Mouse (Mus musculus) heart, embryonic 14.5 days (tissue): Measurements from ENCODE around the gene Gps2. TPM values are rescaled to one million over a fixed set of nuclear protein-coding genes. Genes with fewer than 3 reads are reported as not detected.
"Not testable (repeated sequence)": the region's sequence is repeated elsewhere in the genome, so short reads cannot be mapped to it uniquely, and the experiment has no call there.

Experiments
- ATAC-seq: fragments of 200-750 bp; cut with Nextera tagmentation; 2 replicates; pipeline ENCODE4 v1.8.0; 2017; ENCODE audit warnings: low read depth, moderate TSS enrichment; ENCODE audit not compliant: insufficient number of reproducible peaks, insufficient read depth, low FRiP score
- H3K27ac ChIP-seq, 2 experiments: fragments of 200-500 bp in 1 of 2; fragments of 300-500 bp in 1 of 2; sonication (generic) in 1 of 2; replicated peaks in 1 of 2; 2 replicates each; pipeline ENCODE4 v1.5.1; 2012 to 2014; ENCODE audit warnings: low read depth in 2 of 2, low read length in 2 of 2, control low read depth in 1 of 2, mild to moderate bottlenecking in 1 of 2, mixed read lengths in 1 of 2; ENCODE audit not compliant: control insufficient read depth in 1 of 2, insufficient read depth in 1 of 2
- H3K27me3 ChIP-seq: fragments of 300-500 bp; sonication (generic); 2 replicates; pipeline ENCODE4 v1.6.1; 2014; ENCODE audit warnings: mild to moderate bottlenecking, low read length, control low read depth; ENCODE audit not compliant: control insufficient read depth, insufficient read depth
- H3K36me3 ChIP-seq: fragments of 300-500 bp; sonication (generic); 2 replicates; pipeline ENCODE4 v1.6.1; 2014; ENCODE audit warnings: mild to moderate bottlenecking, control low read depth, low read length, mixed read lengths; ENCODE audit not compliant: control insufficient read depth, insufficient read depth
- H3K4me1 ChIP-seq, 2 experiments: fragments of 200-500 bp in 1 of 2; fragments of 300-500 bp in 1 of 2; sonication (generic) in 1 of 2; 2 replicates each; pipeline ENCODE4 v1.6.1; 2012 to 2014; ENCODE audit warnings: low read length in 2 of 2, control low read depth in 1 of 2, mixed read lengths in 1 of 2; ENCODE audit not compliant: control insufficient read depth in 2 of 2, insufficient read depth in 2 of 2
- H3K4me2 ChIP-seq: fragments of 300-500 bp; sonication (generic); 2 replicates; pipeline ENCODE4 v1.6.1; 2014; ENCODE audit warnings: mild to moderate bottlenecking, low read length
- H3K4me3 ChIP-seq, 2 experiments: fragments of 200-500 bp in 1 of 2; fragments of 300-500 bp in 1 of 2; sonication (generic) in 1 of 2; 2 replicates each; pipeline ENCODE4 v1.5.1; 2012 to 2014; ENCODE audit warnings: low read length in 2 of 2, mild to moderate bottlenecking in 2 of 2, control low read depth in 1 of 2, low read depth in 1 of 2, moderate library complexity in 1 of 2; ENCODE audit not compliant: control insufficient read depth in 1 of 2, insufficient read depth in 1 of 2
- H3K9ac ChIP-seq: fragments of 300-500 bp; sonication (generic); 2 replicates; pipeline ENCODE4 v1.6.1; 2014; ENCODE audit warnings: mild to moderate bottlenecking, low read length
- H3K9me3 ChIP-seq: fragments of 300-500 bp; sonication (generic); 2 replicates; pipeline ENCODE4 v1.6.1; 2016; ENCODE audit warnings: low read length, control low read depth; ENCODE audit not compliant: control insufficient read depth
- WGBS: fragments of 180-500 bp; shearing (Covaris S2); extraction: QIAGEN DNeasy Blood & Tissue Kit; methylation state at CpG from one replicate; pipeline ENCODE4 v1.1.7; 2014; 5-methylcytosine and 5-hydroxymethylcytosine counted together
- polyA plus RNA-seq: library from polyadenylated mRNA; unstranded; fragments of >200 nt; fragmentation: Nextera tagmentation; extraction: Ambion mirVana; gene quantifications from 2 replicates; pipeline ENCODE4 v1.2.1, GENCODE M21; 2014

Gps2 gene
- polyA plus RNA-seq, 1 experiment from 2014 or later = 45.2 TPM

GRCm38 (mm10) chr11:69912716-69913530 lies 765 bp upstream of the Gps2 start:
- Histone ChIP-seq H3K4me1 (peaks cover 13 to 20% of the 10 kb centered on the region in 2 experiments), H3K36me3 (peaks cover 88% of the 10 kb centered on the region), H3K4me3 (peak overlapping the region; percentile 82 to 89), H3K27me3 (no peaks in the 10 kb centered on the region), H3K9me3 (no peaks in the 10 kb centered on the region), H3K9ac (peak overlapping the region; percentile 87), H3K27ac (0 out of 4 replicates have a peak overlapping the region, but pooled peaks of 1 of the 2 experiments have one; percentile 88), H3K4me2 (peak overlapping the region; percentile 95)
- WGBS = 76% methylated on average over 15 of the region's 15 CpGs
- ATAC-seq = no peak

- Histone ChIP-seq H3K9me3 (no peaks in the 10 kb centered on the region), H3K27me3 (no peaks in the 10 kb centered on the region), H3K9ac (peak overlapping the region; percentile 87), H3K4me2 (peak overlapping the region; percentile 95), H3K36me3 (peaks cover 88% of the 10 kb centered on the region), H3K27ac (peak overlapping the region; percentile 55 to 88), H3K4me3 (peak overlapping the region; percentile 82 to 89), H3K4me1 (peaks cover 17 to 27% of the 10 kb centered on the region in 2 experiments)
- 1% methylated on average over 17 of the region's 17 CpGs for WGBS
- no peak for ATAC-seq
These were observed 680 bp downstream of the Gps2 start for GRCm38 (mm10) chr11:69914372-69914764.

GRCm38 (mm10) chr11:69914917-69915430 lies 1.3 kb downstream of the Gps2 start:
- Histone ChIP-seq H3K27ac (no peak overlapping the region), H3K36me3 (peaks cover 82% of the 10 kb centered on the region), H3K9me3 (no peaks in the 10 kb centered on the region), H3K4me1 (peaks cover 18 to 30% of the 10 kb centered on the region in 2 experiments), H3K4me2 (peak overlapping the region; percentile 95), H3K27me3 (no peaks in the 10 kb centered on the region), H3K4me3 (peak overlapping the region; percentile 82 to 89), H3K9ac (peak overlapping the region; percentile 87)
- ATAC-seq = no peak
- WGBS = 34% methylated on average over 9 of the region's 9 CpGs

GRCm38 (mm10) chr11:69915667-69916627 lies 2.3 kb downstream of the Gps2 start:
- Histone ChIP-seq H3K4me3 (no peak overlapping the region), H3K9me3 (no peaks in the 10 kb centered on the region), H3K27me3 (no peaks in the 10 kb centered on the region), H3K4me1 (peaks cover 18 to 30% of the 10 kb centered on the region in 2 experiments), H3K36me3 (peaks cover 73% of the 10 kb centered on the region), H3K27ac (no peak overlapping the region), H3K9ac (0 out of 2 replicates have a peak overlapping the region, but pooled peaks have one; percentile 38), H3K4me2 (peak overlapping the region; percentile 95; the same call in 1 of the 2 replicates)
- WGBS = 48% methylated on average over 5 of the region's 5 CpGs
- no peak for ATAC-seq

DNA sequence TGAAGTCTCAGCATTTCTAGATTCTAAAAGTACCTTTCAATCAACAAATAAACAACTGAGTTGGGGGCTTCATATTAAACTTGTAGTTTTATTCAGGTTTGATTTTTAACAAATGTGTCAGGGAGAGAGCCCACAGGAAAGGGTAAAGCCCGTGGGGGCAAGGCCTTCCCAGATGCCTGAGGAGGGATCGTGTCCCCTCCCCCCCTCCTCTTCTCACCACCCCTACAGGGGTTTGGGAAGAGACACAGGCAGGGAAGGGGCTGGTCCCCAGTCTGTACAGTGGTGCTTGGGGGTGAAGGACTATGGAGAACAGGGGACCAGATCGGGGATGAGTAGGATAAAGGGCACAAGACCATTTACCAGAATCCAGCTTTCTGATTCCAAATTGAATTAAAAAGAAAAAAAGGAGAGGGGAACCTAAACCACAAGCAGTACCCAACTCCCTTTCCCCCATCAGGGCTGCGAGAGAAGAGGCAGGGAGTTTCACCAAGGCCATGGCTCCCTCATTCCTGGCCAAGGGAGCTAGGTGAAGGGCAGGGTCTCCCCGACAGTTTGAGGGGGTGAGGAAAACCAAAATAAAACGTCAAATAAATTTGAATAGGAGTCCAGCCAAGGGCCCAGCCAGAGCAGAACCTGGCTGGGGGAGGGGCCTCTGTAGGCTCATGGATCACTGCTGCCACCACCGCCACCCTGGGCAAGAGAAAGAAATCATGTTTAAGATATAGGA lies 3.1 kb downstream of the Gps2 start:
- H3K27ac ChIP-seq, H3K9ac ChIP-seq, ATAC-seq, H3K4me2 ChIP-seq, H3K4me3 ChIP-seq, H3K27me3 ChIP-seq, H3K9me3 ChIP-seq: not testable (repeated sequence)
- peaks cover 64% of the 10 kb centered on the region for H3K36me3 ChIP-seq
- WGBS = 64% methylated on average over 7 of the region's 7 CpGs
- H3K4me1 ChIP-seq = peaks cover 18 to 30% of the 10 kb centered on the region in 2 experiments

GRCm38 (mm10) chr11:69917379-69917948 lies 3.8 kb downstream of the Gps2 start:
- WGBS = 80% methylated on average over 8 of the region's 8 CpGs
- Histone ChIP-seq H3K4me1 (peaks cover 18 to 33% of the 10 kb centered on the region in 2 experiments), H3K4me3 (no peak overlapping the region), H3K9me3 (no peaks in the 10 kb centered on the region), H3K9ac (no peak overlapping the region), H3K27me3 (no peaks in the 10 kb centered on the region), H3K36me3 (peaks cover 57% of the 10 kb centered on the region), H3K27ac (no peak overlapping the region), H3K4me2 (no peak overlapping the region)
- no peak for ATAC-seq
